Mouse (Mus musculus): ENCODE results near the gene Mdm4.

GRCm38 (mm10) chr1:133079509-133079908 is 49.1 kb upstream of the Mdm4 start:
- no peak for TF ChIP-seq GATA1 (IDR thresholded peaks at IDR 0.05; ENCODE audit: borderline replicate concordance, low read length)
- TF ChIP-seq FLI1 (IDR thresholded peaks at IDR 0.05; ENCODE audit: low read length) = no peak

Measured in megakaryocyte, embryonic 14.5 days (primary cell).